15 mouse cellular contexts compared by ENCODE assay signal in the genomic region with DNA sequence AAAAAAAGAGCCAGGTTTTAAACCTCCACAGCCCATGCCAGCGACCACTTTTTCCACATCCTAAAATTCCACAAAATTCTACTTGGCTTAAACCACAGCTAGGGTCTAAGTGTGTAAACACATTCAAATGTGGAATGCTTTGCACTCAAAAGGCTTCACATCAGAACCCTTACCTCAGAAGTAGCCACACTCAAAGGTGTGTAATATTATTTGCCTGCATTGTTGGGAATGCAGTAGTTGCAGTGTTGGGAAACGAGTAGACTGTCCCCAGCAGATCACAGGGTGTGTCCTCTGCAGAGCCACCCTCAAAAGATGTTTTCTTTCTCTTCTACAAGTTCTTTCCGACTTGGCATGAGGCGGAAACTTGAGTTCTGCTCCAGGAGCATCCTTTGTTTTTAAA.
"Had no signal": no experiment of that assay in that cellular context is flagged by ENCODE, and none has a peak within 500 bp of the region (broad histone marks: within the 10 kb centered on the region; RNA-seq: fewer than 3 reads in every experiment).

No protein-coding gene starts in this region.

- H3K4me2 ChIP-seq: neural tube, embryonic 15.5 days; stomach, embryonic 15.5 days had no signal

- H3K36me3 ChIP-seq: neural tube, embryonic 15.5 days; stomach, embryonic 15.5 days had no signal

- H3K9me3 ChIP-seq: neural tube, embryonic 15.5 days; stomach, embryonic 15.5 days had no signal

- H3K9ac ChIP-seq: neural tube, embryonic 15.5 days; stomach, embryonic 15.5 days had no signal

- H3K4me1 ChIP-seq: neural tube, embryonic 15.5 days; stomach, embryonic 15.5 days had no signal

- H3K27me3 ChIP-seq: neural tube, embryonic 15.5 days; stomach, embryonic 15.5 days had no signal

- H3K27ac ChIP-seq: neural tube, embryonic 15.5 days; stomach, embryonic 15.5 days; stomach, postnatal 0 days had no signal

- DNase-seq: retina, postnatal 1 day; right cerebral cortex, adult 18-20 months; right cerebral cortex, postnatal 14 days; right cerebral cortex, postnatal 25 days; right cerebral cortex, postnatal 4 days; spleen, adult 18-20 months; thymus, adult 18-20 months; thymus, adult 2 months; thymus, postnatal 14 days; thymus, postnatal 25 days; thymus, postnatal 36 days; thymus, postnatal 4 days had no signal

- H3K4me3 ChIP-seq: neural tube, embryonic 15.5 days; stomach, embryonic 15.5 days had no signal
